Mouse (Mus musculus): ENCODE measurements around the gene Ttll1.

DNA sequence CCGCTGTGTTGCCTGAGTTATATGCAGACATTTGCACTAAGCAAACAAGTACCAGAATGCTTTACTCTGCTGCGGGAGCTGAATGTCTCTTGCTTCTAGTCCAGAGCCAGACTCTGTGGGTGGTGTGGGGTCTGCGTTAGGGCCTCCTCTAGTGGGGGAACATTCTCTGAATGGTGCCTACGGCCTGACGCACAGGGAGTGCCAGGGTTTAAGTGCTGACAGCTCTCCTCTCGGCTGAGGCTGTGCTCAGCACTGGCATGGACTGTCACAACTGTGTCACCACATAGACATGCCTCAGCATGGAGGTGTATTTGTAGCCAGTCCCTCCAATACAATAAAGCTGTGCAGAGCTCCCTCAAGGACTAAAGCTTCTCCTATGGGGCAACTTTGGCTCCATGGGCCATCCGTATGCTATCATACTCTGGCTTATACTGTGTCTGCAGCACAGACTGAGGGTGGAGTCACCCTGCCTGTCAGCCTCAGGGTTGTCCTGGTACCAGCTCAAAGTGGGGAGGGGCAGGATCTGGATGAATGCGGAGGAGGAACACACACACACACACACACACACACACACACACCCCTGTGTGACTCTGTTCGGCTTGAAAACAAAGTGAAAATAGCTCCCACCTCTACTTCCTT, 23.1 kb downstream of the Ttll1 start:
- TF ChIP-seq CTCF (IDR thresholded peaks at IDR 0.05; ENCODE audit: low read depth) (no peak), EP300 (optimal IDR thresholded peaks at IDR 0.05) (no peak)

Data from stomach, postnatal 0 days (tissue).